Mouse (Mus musculus): ENCODE measurements around the gene Cdiptos.

The Cdiptos gene

GRCm38 (mm10) chr7:126923999-126924398 is 51.9 kb downstream of the Cdiptos start:
- no peak for DNase-seq (ENCODE audit: low read depth, low spot score)

- no peak for DNase-seq (ENCODE audit: low read depth, low spot score)
Measured at GRCm38 (mm10) chr7:126922624-126923060, 53.3 kb downstream of the Cdiptos start, which contains the start of gene Tmem219. Tmem219 (minus strand) TSS chr7:126922917.
